Mouse (Mus musculus): Measurements from ENCODE around the gene Gm27027. TPM values are rescaled to one million over a fixed set of nuclear protein-coding genes. Genes with fewer than 3 reads are reported as not detected.

Gm27027 gene
- polyA plus RNA-seq, 2 experiments = 0.43 TPM; not detected in 1

- no peak for TF ChIP-seq POLR2A (IDR thresholded peaks at IDR 0.05; ENCODE audit: borderline replicate concordance, extremely low read depth, insufficient read depth, insufficient read length)
- Histone ChIP-seq H3K4me1 (ENCODE audit: control insufficient read depth, insufficient read depth, low read length) (0 out of 2 replicates have a peak, but pooled peaks cover 2% of the 10 kb centered on the region), H3K9ac (ENCODE audit: low read depth, low read length, severe bottlenecking) (no peak overlapping the region), H3K9me3 (ENCODE audit: control insufficient read depth, low read length) (no peaks in the 10 kb centered on the region), H3K4me2 (replicated peaks; ENCODE audit: low read depth, low read length, severe bottlenecking) (no peak overlapping the region), H3K27ac (replicated peaks; ENCODE audit: low read depth, low read length) (no peak overlapping the region), H3K27me3 (ENCODE audit: control insufficient read depth, insufficient read depth, low read length) (peaks cover 52% of the 10 kb centered on the region), H3K4me3 (replicated peaks; ENCODE audit: low read length) (no peak overlapping the region), H3K36me3 (ENCODE audit: control insufficient read depth, insufficient read depth, low read length) (no peaks in the 10 kb centered on the region)
- 90% methylated on average over 9 of the region's 9 CpGs for WGBS
- ATAC-seq (ENCODE audit: low FRiP score, low read depth) (no peak), DNase-seq (ENCODE audit: low spot score) (no peak)
Measured at GRCm38 (mm10) chr2:93953726-93954125, 42.4 kb downstream of the Gm27027 start.

GRCm38 (mm10) chr2:93946976-93947375 lies 49.2 kb downstream of the Gm27027 start:
- H3K9me3 ChIP-seq (ENCODE audit: control insufficient read depth, low read length) = no peaks in the 10 kb centered on the region
- ATAC-seq (ENCODE audit: low FRiP score, low read depth) (no peak), DNase-seq (ENCODE audit: low spot score) (no peak)
- H3K4me3 ChIP-seq (replicated peaks; ENCODE audit: low read length) = no peak overlapping the region
- TF ChIP-seq POLR2A (IDR thresholded peaks at IDR 0.05; ENCODE audit: borderline replicate concordance, extremely low read depth, insufficient read depth, insufficient read length) = no peak
- no peak overlapping the region for H3K27ac ChIP-seq (replicated peaks; ENCODE audit: low read depth, low read length)
- H3K36me3 ChIP-seq (ENCODE audit: control insufficient read depth, insufficient read depth, low read length) = no peaks in the 10 kb centered on the region
- H3K27me3 ChIP-seq (ENCODE audit: control insufficient read depth, insufficient read depth, low read length) = no peaks in the 10 kb centered on the region; the same call in 1 of the 2 replicates
- no peak overlapping the region for H3K9ac ChIP-seq (ENCODE audit: low read depth, low read length, severe bottlenecking)
- no peak overlapping the region for H3K4me2 ChIP-seq (replicated peaks; ENCODE audit: low read depth, low read length, severe bottlenecking)
- H3K4me1 ChIP-seq (ENCODE audit: control insufficient read depth, insufficient read depth, low read length) = no peaks in the 10 kb centered on the region
- WGBS = 63% methylated on average over 5 of the region's 5 CpGs

GRCm38 (mm10) chr2:93944855-93945254 lies 51.3 kb downstream of the Gm27027 start:
- H3K4me1 ChIP-seq (ENCODE audit: control insufficient read depth, insufficient read depth, low read length) = no peaks in the 10 kb centered on the region
- no peak overlapping the region for H3K4me2 ChIP-seq (replicated peaks; ENCODE audit: low read depth, low read length, severe bottlenecking)
- no peak for DNase-seq (ENCODE audit: low spot score)
- 87% methylated on average over 4 of the region's 4 CpGs for WGBS
- H3K27me3 ChIP-seq (ENCODE audit: control insufficient read depth, insufficient read depth, low read length) = no peaks in the 10 kb centered on the region
- H3K27ac ChIP-seq (replicated peaks; ENCODE audit: low read depth, low read length) = no peak overlapping the region
- no peak overlapping the region for H3K9ac ChIP-seq (ENCODE audit: low read depth, low read length, severe bottlenecking)
- ATAC-seq (ENCODE audit: low FRiP score, low read depth) = no peak
- H3K36me3 ChIP-seq (ENCODE audit: control insufficient read depth, insufficient read depth, low read length) = no peaks in the 10 kb centered on the region
- H3K9me3 ChIP-seq (ENCODE audit: control insufficient read depth, low read length) = no peaks in the 10 kb centered on the region
- TF ChIP-seq POLR2A (IDR thresholded peaks at IDR 0.05; ENCODE audit: borderline replicate concordance, extremely low read depth, insufficient read depth, insufficient read length) = no peak
- no peak overlapping the region for H3K4me3 ChIP-seq (replicated peaks; ENCODE audit: low read length)

DNA sequence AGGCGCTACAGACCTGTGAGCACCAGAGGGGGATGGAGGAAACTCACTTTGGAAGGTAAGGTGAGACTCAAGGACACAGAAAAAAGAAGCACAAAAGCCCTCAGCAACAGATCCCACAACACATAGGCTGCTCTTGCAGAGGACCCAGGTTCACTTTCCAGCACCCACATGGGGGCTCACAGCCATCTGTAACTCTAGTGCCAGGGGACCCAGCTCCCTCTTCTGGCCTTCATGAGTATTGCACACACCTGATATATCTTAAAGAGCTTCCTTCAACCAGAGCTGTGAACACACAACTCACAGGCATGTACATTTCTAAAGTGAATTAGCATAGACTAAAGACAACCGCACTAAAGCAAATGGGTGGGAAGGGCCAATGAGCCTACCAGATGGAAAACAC lies 52.1 kb downstream of the Gm27027 start:
- WGBS = 83% methylated on average over 2 of the region's 2 CpGs
- Histone ChIP-seq H3K36me3 (ENCODE audit: control insufficient read depth, insufficient read depth, low read length) (no peaks in the 10 kb centered on the region), H3K4me2 (replicated peaks; ENCODE audit: low read depth, low read length, severe bottlenecking) (no peak overlapping the region), H3K27me3 (ENCODE audit: control insufficient read depth, insufficient read depth, low read length) (no peaks in the 10 kb centered on the region), H3K4me3 (replicated peaks; ENCODE audit: low read length) (no peak overlapping the region), H3K27ac (replicated peaks; ENCODE audit: low read depth, low read length) (no peak overlapping the region), H3K9ac (ENCODE audit: low read depth, low read length, severe bottlenecking) (no peak overlapping the region), H3K9me3 (ENCODE audit: control insufficient read depth, low read length) (no peaks in the 10 kb centered on the region), H3K4me1 (ENCODE audit: control insufficient read depth, insufficient read depth, low read length) (no peaks in the 10 kb centered on the region)
- ATAC-seq (ENCODE audit: low FRiP score, low read depth) (no peak), DNase-seq (ENCODE audit: low spot score) (no peak)
- no peak for TF ChIP-seq POLR2A (IDR thresholded peaks at IDR 0.05; ENCODE audit: borderline replicate concordance, extremely low read depth, insufficient read depth, insufficient read length)

DNA sequence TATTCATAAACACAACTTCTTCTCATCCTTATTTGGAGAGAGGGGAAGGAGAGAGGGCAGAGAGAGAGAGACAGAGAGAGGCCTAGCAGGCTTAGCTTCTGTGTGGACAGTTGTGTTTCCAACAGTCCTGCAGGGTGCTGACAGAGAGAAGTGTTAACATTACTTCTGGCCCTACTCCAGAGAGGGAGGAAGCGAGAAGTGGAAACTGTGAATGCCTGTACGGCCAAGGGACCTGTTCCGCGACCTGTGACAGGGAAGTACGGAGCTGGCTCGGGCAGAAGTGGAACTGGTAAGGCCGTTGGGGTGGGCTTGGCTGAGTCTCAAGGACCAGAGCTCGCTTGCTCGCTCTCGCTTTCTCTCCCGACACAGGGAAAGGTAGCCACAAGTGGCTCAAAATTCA lies 54.5 kb downstream of the Gm27027 start:
- ATAC-seq (ENCODE audit: low FRiP score, low read depth) (no peak), DNase-seq (ENCODE audit: low spot score) (no peak)
- Histone ChIP-seq H3K9ac (ENCODE audit: low read depth, low read length, severe bottlenecking) (no peak overlapping the region), H3K27me3 (ENCODE audit: control insufficient read depth, insufficient read depth, low read length) (no peaks in the 10 kb centered on the region), H3K27ac (replicated peaks; ENCODE audit: low read depth, low read length) (no peak overlapping the region), H3K4me3 (replicated peaks; ENCODE audit: low read length) (no peak overlapping the region), H3K4me1 (ENCODE audit: control insufficient read depth, insufficient read depth, low read length) (no peaks in the 10 kb centered on the region), H3K36me3 (ENCODE audit: control insufficient read depth, insufficient read depth, low read length) (no peaks in the 10 kb centered on the region), H3K4me2 (replicated peaks; ENCODE audit: low read depth, low read length, severe bottlenecking) (no peak overlapping the region), H3K9me3 (ENCODE audit: control insufficient read depth, low read length) (no peaks in the 10 kb centered on the region)
- no peak for TF ChIP-seq POLR2A (IDR thresholded peaks at IDR 0.05; ENCODE audit: borderline replicate concordance, extremely low read depth, insufficient read depth, insufficient read length)
- 61% methylated on average over 11 of the region's 11 CpGs for WGBS

GRCm38 (mm10) chr2:93938534-93938933 lies 57.6 kb downstream of the Gm27027 start:
- no peak overlapping the region for H3K4me2 ChIP-seq (replicated peaks; ENCODE audit: low read depth, low read length, severe bottlenecking)
- 55% methylated on average over 9 of the region's 9 CpGs for WGBS
- H3K27me3 ChIP-seq (ENCODE audit: control insufficient read depth, insufficient read depth, low read length) = no peaks in the 10 kb centered on the region
- no peaks in the 10 kb centered on the region for H3K9me3 ChIP-seq (ENCODE audit: control insufficient read depth, low read length)
- DNase-seq (ENCODE audit: low spot score) (no peak), ATAC-seq (ENCODE audit: low FRiP score, low read depth) (no peak)
- no peak overlapping the region for H3K4me3 ChIP-seq (replicated peaks; ENCODE audit: low read length)
- no peaks in the 10 kb centered on the region for H3K36me3 ChIP-seq (ENCODE audit: control insufficient read depth, insufficient read depth, low read length)
- no peak for TF ChIP-seq POLR2A (IDR thresholded peaks at IDR 0.05; ENCODE audit: borderline replicate concordance, extremely low read depth, insufficient read depth, insufficient read length)
- no peaks in the 10 kb centered on the region for H3K4me1 ChIP-seq (ENCODE audit: control insufficient read depth, insufficient read depth, low read length)
- H3K27ac ChIP-seq (replicated peaks; ENCODE audit: low read depth, low read length) = no peak overlapping the region
- no peak overlapping the region for H3K9ac ChIP-seq (ENCODE audit: low read depth, low read length, severe bottlenecking)
